Mouse (Mus musculus): ENCODE data around the gene Ccdc102a. TPM values are rescaled to one million over a fixed set of nuclear protein-coding genes. Genes with fewer than 3 reads are reported as not detected.

Gene Ccdc102a
- polyA plus RNA-seq, 1 experiment = 0.02 TPM

DNA sequence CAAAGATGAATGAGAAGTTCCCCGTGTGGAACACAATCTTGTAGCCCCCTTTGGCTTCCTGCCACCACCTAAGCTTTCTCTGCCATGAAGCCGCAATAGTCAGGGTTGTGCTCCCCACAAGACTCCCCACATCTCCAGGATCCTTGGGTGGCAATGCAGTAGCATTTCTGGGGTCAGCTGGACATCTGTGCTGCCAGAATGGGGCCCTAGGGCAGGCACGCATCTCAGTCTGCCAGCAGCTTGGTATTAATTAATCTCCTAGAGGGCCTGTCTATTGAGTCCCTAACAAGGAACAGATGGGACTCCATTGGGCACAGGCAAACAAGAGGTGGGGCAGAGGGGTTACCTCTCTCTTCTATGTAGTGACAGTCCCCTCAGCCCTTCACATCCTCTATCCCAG lies 45.7 kb downstream of the Ccdc102a start:
- no peak for TF ChIP-seq GATA1 (IDR thresholded peaks at IDR 0.05; ENCODE audit: low read length)
- TF ChIP-seq TAL1 (IDR thresholded peaks at IDR 0.05; ENCODE audit: low read length) = no peak
- peaks cover 83% of the 10 kb centered on the region for H3K4me1 ChIP-seq (ENCODE audit: control insufficient read depth)

DNA sequence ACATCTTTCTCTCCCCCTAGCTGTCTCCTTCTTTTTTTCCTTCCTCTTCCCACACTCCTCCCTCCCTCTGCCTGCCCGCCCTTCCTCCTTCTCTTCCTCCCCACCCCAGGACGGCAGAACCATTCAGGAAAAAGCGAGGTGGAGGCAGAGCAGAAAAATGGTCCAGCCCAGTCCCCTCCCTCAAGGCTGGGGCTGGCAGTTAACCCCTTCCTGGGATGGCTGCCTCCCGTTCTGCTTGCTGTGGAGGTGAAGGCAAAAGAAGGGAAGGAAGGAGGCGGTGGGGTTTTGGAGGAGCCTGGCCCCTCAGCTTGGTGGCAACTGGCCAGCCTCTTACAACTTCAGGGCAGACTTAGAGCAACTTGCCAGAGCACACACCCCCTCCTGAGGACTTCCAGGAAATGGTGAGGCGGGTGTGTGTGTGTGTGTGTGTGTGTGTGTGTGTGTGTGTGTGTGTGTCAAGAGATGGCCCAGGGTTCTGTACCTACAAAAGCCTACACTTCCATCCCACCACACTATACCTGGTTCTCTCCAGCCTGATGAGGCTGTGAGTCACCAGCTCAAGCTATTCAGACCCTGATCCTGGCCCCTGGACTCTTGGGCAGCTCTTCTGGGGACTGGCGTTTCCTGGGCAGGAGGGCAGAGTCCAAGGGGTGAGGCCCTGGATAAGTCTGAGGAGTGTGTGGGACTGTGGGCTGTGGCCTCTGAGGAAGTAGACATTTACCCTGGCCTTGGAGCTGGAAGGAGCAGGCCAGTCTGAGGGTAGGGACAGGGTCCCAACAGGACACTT lies 46.6 kb downstream of the Ccdc102a start:
- Histone ChIP-seq H3K9me3 (ENCODE audit: control insufficient read depth, low read length) (no peaks in the 10 kb centered on the region; the same call in 1 of the 2 replicates), H3K4me1 (ENCODE audit: control insufficient read depth) (peaks cover 82% of the 10 kb centered on the region), H3K4me3 (replicated peaks) (peak overlapping the region; percentile 18), H3K36me3 (ENCODE audit: control insufficient read depth) (peaks cover 79% of the 10 kb centered on the region), H3K27me3 (ENCODE audit: control insufficient read depth) (peaks cover 56% of the 10 kb centered on the region)
- no peak for TF ChIP-seq TAL1 (IDR thresholded peaks at IDR 0.05; ENCODE audit: low read length)
- no peak for TF ChIP-seq GATA1 (IDR thresholded peaks at IDR 0.05; ENCODE audit: low read length)

More for the DNA sequence above, 45.7 kb downstream of the Ccdc102a start:
- Histone ChIP-seq H3K36me3 (ENCODE audit: control insufficient read depth) (peaks cover 70% of the 10 kb centered on the region), H3K4me3 (replicated peaks) (no peak overlapping the region), H3K27me3 (ENCODE audit: control insufficient read depth) (peaks cover 56% of the 10 kb centered on the region), H3K9me3 (ENCODE audit: control insufficient read depth, low read length) (no peaks in the 10 kb centered on the region; the same call in 1 of the 2 replicates)

DNA sequence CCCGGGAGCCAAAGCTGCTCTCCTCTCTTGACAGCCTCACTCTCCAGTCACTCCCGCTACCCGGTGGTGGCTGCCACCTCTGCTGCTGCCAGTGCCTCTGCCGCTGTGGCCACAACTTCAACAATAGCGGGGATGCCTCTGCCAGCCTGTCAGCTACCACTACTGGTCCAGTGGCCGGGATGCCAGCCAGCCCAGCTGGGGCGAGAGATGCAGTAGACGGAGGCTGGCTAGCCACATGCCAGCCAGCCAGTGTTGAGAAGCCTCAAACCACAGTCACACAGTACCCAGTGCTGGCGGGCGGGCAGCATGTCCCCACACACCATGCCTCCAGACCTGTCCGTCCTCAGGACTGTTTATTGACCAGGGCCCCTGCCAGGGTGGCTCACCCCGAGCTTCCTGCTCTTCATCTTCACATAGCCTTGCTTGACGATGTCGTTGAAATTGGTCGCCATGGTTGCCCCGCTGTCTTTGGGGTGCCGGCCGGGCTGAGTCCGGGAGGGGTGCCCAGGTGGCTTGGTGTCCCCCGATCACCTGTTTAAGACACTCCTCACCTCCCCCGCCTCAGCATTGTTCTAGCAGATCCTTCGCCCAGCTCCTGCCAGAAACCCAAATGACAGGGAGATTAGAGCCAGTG lies 47.3 kb downstream of the Ccdc102a start:
- Histone ChIP-seq H3K36me3 (ENCODE audit: control insufficient read depth) (peaks cover 86% of the 10 kb centered on the region), H3K4me1 (ENCODE audit: control insufficient read depth) (peaks cover 82% of the 10 kb centered on the region), H3K9me3 (ENCODE audit: control insufficient read depth, low read length) (no peaks in the 10 kb centered on the region; the same call in 1 of the 2 replicates)

DNA sequence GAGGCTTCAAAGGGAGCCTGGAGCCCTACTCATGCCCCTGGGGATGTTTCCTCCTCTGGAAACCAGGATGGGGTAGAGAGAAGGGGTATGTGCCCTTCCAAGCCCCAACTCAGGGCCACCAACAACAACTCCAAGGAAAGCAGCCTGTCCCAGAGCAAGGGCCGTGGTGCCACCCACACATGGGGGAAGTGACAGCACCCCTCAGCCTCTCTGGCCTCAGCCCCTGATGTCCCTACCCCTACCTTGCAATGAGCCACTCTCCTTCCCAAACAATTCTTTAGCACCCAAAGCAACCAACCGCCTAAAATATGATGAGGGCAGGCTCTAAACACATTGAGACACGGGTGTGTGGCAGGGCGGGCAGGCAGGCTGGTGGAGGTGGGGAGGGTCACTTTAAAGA lies 47.9 kb downstream of the Ccdc102a start:
- Histone ChIP-seq H3K4me3 (replicated peaks) (no peak overlapping the region), H3K4me1 (ENCODE audit: control insufficient read depth) (peaks cover 82% of the 10 kb centered on the region), H3K9me3 (ENCODE audit: control insufficient read depth, low read length) (no peaks in the 10 kb centered on the region; the same call in 1 of the 2 replicates), H3K36me3 (ENCODE audit: control insufficient read depth) (peaks cover 92% of the 10 kb centered on the region), H3K27me3 (ENCODE audit: control insufficient read depth) (peaks cover 51% of the 10 kb centered on the region)
- TF ChIP-seq TAL1 (IDR thresholded peaks at IDR 0.05; ENCODE audit: low read length) = no peak

More for the DNA sequence above, 47.3 kb downstream of the Ccdc102a start:
- H3K27me3 ChIP-seq (ENCODE audit: control insufficient read depth) = peaks cover 56% of the 10 kb centered on the region
- TF ChIP-seq GATA1 (IDR thresholded peaks at IDR 0.05; ENCODE audit: low read length) = no peak
- H3K4me3 ChIP-seq (replicated peaks) = peak overlapping the region; percentile 18

DNA sequence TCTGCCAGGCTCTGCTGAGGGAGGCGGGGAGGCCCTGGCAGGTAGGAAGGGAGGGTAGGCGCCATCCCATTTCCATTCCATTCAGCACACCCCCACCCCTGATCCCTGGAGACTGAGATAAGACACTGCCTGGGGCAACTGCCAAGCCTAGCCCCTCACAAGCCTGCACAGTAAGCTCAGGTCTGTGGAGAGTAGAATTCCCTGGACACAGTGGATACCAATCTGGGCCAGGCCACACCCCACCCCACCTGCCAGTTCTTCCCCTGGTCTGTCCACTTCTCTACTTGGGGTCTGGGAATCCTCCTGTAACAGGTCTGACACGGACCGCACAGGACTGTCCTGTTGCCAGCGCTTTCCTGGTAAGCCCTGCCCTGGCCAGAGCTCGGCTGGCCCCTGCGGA lies 48.8 kb downstream of the Ccdc102a start:
- H3K9me3 ChIP-seq (ENCODE audit: control insufficient read depth, low read length) = no peaks in the 10 kb centered on the region; the same call in 1 of the 2 replicates
- peaks cover 82% of the 10 kb centered on the region for H3K4me1 ChIP-seq (ENCODE audit: control insufficient read depth)
- TF ChIP-seq TAL1 (IDR thresholded peaks at IDR 0.05; ENCODE audit: low read length) (no peak), GATA1 (IDR thresholded peaks at IDR 0.05; ENCODE audit: low read length) (no peak)
- no peak overlapping the region for H3K4me3 ChIP-seq (replicated peaks)
- peaks cover 42% of the 10 kb centered on the region for H3K27me3 ChIP-seq (ENCODE audit: control insufficient read depth)
- peaks cover 99% of the 10 kb centered on the region for H3K36me3 ChIP-seq (ENCODE audit: control insufficient read depth)

DNA sequence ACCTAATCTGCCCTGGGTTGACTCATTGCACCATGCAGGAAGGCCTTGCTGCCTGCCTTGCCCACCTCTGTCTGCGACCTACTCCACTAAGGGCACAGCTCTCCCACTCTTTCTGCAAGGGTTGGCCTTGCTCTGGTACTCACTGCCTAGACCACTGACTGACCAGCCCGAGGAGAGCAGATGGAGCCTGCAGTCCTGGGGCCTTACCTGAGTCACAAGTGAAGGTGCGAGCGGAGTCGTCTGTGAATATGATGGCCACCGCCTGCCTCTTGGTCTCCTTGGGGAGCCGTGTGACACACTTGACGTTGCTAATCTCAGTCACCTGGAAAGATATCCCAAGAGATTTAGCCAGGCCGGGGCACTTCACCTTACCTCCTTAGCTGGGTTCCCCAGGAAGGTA lies 51.0 kb downstream of the Ccdc102a start:
- Histone ChIP-seq H3K36me3 (ENCODE audit: control insufficient read depth) (peaks cover 100% of the 10 kb centered on the region), H3K4me1 (ENCODE audit: control insufficient read depth) (peaks cover 86% of the 10 kb centered on the region), H3K27me3 (ENCODE audit: control insufficient read depth) (peaks cover 28% of the 10 kb centered on the region), H3K9me3 (ENCODE audit: control insufficient read depth, low read length) (no peaks in the 10 kb centered on the region; the same call in 1 of the 2 replicates), H3K4me3 (replicated peaks) (no peak overlapping the region)
- TF ChIP-seq GATA1 (IDR thresholded peaks at IDR 0.05; ENCODE audit: low read length) (no peak), TAL1 (IDR thresholded peaks at IDR 0.05; ENCODE audit: low read length) (no peak)

DNA sequence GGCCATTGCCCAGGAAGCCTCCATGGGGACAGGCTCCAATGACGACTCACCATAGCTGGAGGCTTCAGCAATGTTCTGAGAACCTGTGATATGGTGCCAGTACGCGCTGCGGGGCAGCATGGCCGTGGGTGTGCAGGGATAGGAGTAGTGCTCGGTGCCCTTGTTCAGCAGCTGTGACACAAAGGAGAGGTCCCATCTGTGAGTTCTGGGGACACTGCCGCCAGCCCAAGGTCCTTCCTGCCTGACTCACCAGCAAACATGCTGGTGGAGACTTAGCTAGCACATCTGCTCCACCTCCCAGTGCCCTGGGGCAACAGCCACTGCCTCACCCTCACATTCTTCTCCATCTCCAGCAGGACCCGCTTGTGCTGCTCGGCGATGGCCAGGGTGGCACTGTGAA lies 52.6 kb downstream of the Ccdc102a start:
- peaks cover 11% of the 10 kb centered on the region for H3K27me3 ChIP-seq (ENCODE audit: control insufficient read depth)
- H3K4me3 ChIP-seq (replicated peaks) = no peak overlapping the region
- peaks cover 100% of the 10 kb centered on the region for H3K36me3 ChIP-seq (ENCODE audit: control insufficient read depth)
- TF ChIP-seq GATA1 (IDR thresholded peaks at IDR 0.05; ENCODE audit: low read length) = no peak
- no peak for TF ChIP-seq TAL1 (IDR thresholded peaks at IDR 0.05; ENCODE audit: low read length)
- H3K4me1 ChIP-seq (ENCODE audit: control insufficient read depth) = peaks cover 80% of the 10 kb centered on the region
- no peaks in the 10 kb centered on the region for H3K9me3 ChIP-seq (ENCODE audit: control insufficient read depth, low read length)

DNA sequence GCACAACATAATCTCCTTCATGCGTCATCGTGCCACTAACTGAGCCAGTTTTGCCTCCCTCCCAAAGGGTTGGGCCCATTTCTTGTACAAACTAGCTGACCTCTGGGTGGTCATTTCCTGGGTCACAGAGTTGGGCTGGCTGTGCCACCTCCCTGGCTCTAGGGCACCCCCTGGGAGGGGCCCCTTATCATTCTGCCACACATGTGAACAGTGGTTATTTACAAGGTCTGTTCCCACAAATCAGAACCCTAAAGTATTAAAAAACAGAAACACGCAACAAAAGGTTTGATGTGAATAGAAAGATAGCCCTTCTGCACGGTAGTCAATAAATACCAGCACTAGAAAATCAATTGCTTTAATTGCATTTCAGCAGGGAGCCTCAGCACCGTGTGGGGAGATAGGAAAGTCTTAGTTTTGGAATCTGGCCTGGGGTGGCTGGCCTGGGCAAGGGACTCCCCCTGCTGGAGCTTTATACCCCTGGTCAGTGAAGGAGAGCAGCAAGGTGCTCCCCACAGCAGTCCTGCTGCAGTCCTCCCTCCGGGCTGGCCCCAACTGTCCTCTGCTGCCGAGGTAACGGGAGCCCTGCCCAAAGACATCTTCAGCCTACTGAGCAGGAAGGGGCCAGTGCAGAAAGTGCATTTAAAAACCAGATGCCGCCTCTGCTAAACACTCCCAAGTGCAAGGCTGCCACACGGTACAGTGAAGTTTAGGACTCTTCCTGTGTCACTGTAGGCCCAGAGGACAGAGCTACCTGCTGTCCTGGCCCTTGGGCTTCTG lies 53.8 kb downstream of the Ccdc102a start:
- Histone ChIP-seq H3K4me1 (ENCODE audit: control insufficient read depth) (peaks cover 79% of the 10 kb centered on the region), H3K9me3 (ENCODE audit: control insufficient read depth, low read length) (no peaks in the 10 kb centered on the region), H3K4me3 (replicated peaks) (no peak overlapping the region), H3K36me3 (ENCODE audit: control insufficient read depth) (peaks cover 100% of the 10 kb centered on the region), H3K27me3 (ENCODE audit: control insufficient read depth) (no peaks in the 10 kb centered on the region; the same call in none of the 2 replicates)
- TF ChIP-seq GATA1 (IDR thresholded peaks at IDR 0.05; ENCODE audit: low read length) (no peak), TAL1 (IDR thresholded peaks at IDR 0.05; ENCODE audit: low read length) (no peak)
